Mouse (Mus musculus) ES-CJ7 (cell line): ENCODE measurements around the gene BC052040.

Experiments
- DNase-seq: peaks from one replicate; pipeline ENCODE4 v3.0.0; 2011; ENCODE audit warnings: low read depth, low spot score

BC052040 gene

DNA sequence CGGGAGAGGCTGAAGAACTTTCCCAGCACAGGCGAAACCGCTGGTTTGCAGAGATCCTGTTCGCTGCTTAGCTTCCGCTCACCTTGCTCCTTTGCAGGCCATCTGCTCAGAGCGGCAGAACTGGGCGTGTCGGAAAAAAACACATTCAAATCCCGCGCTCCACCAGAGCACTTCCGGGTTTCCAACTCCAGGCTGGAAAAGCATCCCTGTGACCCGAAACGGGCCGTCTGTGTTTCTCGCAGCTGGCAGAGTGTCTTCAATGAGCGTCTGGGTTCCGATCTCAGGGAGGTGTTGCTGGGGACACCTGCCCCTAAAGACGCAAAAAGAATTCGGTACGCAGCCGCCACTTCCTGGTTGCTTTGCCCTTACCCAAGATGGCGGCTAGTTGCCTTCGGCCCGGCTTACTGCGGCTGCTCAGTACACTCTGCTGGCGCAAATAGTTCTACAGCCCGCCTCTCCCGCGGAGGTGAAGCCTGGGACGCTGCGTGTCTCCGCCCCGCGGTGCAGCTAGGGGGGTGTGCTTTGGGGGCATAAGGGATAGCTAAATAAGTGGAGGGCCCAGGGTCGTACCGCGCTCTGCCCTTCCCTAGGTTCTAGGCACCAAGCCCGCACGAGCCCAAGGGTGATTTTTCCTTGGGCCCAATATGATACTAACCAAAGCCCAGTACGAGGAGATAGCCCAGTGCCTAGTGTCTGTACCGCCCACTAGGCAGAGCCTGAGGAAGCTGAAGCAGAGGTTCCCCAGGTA lies at the start of gene BC052040:
BC052040 (plus strand) TSS at position 476 of the 748 bp plus-strand sequence.
- peak; percentile 93 for DNase-seq

DNA sequence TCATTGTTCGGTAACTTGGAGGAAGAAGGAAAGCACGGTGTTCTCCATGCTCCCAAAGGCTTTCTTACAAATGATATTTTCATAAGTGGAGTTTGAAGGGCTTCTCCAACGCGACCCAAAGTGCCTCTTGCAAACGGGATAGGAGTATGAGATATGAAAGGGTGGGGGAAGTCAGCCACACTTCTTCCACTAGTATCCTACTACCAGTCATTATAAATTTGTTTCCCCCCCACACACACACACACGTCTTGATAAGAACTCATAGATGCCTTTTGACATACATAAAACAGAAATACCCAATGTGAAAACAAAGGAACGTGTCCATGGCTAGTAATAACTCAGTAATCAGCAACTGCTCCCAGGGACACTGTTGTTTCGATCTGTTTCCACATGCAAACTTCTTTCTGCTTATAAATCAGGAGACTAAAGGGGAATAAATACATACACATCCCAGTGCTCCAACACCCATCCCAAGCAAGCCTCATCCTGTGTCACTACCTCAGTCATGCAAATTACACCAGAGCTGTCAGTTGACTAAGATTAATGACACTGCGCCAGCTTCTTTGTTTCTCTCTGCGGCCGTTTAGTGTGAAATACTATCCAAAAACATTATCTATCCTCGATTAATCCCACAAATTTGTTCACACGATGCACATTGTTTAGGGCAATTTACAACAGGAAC lies 43.4 kb upstream of the BC052040 start:
- no peak for DNase-seq

DNA sequence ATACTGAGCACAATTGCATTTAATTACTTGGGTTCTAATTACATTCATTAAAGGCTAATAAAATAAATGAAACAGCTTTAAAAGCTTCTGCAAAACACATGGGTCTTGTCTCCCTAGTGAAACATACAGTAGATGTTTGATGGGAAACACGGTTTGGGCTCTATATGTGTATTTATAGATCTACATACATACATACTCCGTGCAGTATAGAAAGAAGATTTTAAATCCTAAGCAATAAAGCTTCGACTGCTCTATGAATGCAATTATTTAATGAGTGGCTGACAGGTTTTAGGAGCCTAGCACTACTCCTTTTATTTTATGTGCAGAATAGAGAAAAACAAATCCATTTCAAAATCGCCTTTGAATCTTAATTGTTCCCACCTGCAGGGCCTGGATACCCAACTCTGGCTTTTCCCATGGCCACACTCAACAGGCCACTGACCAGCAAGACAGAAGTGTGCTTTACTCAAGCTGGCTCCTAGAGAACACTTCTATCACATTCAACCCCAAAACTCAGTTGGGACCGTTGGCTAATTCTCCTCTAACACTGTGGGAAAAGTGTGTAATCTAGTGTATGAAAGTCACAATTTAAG lies 42.7 kb upstream of the BC052040 start:
- no peak for DNase-seq

DNA sequence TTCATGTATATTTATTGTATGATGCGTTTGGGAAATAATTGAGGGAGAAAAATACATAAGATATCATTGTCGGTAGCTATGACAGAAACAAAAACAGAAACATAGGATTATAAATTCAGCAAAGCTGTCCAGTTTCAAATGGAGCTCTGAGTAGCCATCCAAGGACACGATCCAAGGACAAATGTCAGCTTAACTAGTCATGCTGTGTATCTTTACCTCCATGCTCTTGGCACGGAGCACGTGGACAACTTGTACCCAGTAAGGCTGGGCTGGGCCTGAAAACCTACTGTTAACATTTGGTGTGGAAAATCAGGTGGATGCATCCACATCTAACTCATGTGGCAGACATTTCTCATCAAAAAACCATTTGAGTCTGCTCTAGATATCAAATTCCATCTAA lies 41.8 kb upstream of the BC052040 start:
- DNase-seq = no peak

DNA sequence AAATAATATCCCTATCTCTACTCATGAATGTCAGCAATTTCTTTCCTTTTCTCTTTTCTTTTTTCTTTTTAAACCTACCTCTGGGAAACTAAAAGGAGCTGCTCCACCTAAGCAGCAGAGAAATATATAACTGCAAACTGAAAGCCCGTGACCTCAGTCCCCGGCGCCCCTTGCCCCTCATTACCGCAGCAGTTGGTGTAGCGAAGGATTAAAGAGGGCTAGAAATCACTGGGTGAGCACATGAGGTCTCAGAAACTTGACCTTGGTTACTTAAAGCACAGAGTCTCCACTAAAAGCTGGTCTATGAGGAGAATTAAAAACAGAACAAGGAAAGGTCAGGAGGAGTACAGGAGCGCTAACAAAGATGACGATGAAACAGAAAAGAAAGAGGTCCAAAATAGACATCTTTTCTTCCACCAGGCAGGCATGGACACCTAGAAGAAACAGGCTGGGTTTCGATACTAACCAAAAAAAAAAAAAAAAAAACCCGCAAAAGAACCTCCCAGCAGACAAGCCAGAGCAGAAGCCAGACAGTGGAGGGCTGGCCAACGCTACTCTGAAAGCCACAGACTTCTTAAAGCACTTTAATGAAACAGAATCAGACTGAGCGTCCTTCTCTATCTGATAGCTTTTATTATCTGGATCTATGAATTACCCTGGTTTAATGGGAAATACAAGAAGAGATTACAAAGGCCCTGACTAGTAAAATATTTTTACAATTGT lies 39.0 kb upstream of the BC052040 start:
- DNase-seq = no peak

DNA sequence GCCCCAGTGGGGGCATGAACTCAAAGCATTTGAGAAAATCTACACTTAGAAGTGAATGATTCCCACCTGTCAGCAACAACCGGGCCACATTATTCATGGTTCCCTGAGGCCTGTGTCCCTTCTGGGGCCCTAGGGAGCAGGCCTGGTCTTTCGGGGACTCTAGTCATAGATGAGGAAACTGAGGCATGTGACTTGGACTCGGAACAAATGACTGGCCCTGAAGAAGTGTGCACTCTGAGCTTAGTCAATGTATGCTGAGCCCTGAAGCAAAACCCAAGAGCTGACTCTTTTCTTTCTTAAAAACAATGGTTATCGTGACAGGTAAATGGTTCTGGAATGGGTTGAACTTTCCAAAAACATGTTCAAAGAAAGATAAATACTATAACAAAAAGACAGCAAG lies 38.3 kb upstream of the BC052040 start:
- no peak for DNase-seq

DNA sequence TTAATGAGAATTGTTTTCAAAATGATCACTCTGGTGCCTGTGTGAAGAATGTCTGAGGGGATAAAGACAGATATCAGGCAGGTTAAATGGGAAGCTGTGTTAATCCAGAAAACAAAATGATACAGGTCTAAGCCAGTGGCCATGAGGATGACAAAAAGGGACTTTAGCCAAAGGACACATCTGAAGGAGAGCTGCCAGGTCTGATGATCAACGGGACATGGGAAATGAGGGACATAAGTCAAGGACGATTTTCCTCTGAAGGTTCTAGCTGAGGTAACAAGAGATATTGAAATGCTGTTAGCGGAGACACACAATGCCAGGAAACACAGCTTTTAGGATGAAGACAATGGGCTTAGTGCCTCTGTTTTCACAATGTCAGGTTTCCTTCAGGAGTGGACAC lies 29.6 kb upstream of the BC052040 start:
- no peak for DNase-seq

DNA sequence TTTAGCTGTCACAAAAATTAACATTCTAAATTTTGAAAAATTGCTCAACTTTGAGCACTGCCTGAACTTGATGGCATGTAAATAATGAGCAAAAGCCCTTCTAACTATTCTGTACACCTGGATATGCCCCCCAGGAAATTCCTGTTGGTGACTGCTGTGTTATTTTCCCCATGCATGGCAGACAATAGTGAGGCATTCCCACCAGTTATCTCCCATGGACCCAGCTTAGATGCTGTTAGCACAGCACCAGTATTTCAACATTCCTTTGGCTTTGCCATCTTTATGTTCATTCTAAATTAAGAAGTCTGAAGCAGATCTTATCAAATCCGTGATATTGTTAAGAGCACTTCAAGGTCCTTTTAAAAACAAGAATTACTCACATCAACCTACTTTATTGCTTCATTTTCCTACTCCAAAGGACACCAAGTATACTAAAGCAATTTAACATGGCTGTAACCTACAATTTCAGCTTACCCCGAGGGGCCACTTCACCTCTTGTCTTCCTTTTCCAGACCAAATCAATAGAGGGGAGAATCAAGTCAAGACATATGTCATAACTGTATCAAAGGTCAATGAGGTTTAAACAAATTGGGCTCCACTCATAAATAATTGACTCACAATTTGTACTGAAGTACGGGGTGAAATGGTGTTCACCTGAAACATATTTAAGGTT lies 19.2 kb upstream of the BC052040 start:
- DNase-seq = no peak

DNA sequence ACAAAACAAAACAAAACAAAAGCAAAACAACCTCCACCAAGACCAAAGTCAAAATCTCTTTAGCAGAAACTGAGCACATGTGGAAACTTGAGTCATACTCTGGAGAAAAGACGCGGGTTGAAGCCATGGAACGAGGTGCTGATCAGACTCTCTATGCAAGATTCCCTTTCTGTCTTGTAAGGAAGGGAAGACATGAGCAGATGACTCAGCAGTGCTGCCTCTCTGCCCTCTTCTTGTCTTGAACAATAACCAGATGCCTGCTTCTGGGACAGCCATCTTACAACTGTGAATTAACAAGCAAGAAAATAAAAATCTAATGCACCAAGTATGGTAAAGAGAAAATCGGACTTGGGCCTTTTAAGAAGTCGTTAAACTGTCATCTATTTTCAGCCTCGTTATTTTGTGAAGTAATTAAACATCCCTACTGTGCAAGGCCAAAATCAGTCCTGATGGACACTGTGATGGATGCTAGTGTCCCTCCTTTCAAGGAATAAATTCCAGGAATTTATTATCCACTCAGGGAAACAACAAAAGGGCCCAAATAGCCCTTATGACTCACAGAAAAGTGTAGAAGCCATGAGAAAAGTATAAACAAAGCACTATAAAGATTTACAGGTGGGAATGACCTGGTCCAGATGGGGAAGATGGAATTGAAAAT lies 18.0 kb upstream of the BC052040 start:
- DNase-seq = no peak

DNA sequence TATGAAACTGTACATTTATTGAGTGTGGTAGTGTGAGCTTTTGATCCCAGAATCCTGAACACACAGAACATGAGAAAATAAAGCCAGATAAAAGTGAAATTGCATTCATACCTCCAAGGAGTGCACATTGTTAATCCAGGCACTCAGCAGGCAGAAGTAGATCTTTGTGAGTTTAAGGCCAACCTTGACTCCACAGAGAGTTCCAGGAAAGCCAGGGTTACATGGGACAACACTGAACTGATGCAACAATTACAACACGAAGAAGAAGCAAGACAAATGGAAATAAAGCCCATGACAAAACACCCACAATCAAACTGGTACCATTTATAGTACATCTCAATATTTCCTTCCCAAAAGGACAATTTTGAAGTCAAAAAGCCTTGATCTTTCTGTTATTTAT lies 9.5 kb upstream of the BC052040 start:
- no peak for DNase-seq

DNA sequence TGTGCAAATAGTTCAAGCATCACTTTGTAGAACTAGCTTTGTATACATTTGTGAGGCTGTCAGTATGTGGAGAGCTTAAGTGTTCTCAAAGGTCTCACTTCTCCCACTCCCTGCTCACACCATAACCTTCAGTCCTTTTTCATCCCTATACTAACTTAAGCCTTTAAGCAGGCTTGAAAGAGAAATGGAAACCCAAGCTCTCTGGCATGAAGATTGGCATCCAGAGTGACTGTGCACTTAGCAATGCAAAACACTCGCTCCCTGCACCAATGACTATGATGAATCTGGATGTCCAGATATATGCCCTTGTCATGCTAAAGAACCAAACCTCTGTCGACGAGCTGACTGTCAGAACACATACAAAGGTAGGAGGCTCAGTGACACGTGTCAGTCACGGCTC lies 6.7 kb upstream of the BC052040 start:
- DNase-seq = no peak

DNA sequence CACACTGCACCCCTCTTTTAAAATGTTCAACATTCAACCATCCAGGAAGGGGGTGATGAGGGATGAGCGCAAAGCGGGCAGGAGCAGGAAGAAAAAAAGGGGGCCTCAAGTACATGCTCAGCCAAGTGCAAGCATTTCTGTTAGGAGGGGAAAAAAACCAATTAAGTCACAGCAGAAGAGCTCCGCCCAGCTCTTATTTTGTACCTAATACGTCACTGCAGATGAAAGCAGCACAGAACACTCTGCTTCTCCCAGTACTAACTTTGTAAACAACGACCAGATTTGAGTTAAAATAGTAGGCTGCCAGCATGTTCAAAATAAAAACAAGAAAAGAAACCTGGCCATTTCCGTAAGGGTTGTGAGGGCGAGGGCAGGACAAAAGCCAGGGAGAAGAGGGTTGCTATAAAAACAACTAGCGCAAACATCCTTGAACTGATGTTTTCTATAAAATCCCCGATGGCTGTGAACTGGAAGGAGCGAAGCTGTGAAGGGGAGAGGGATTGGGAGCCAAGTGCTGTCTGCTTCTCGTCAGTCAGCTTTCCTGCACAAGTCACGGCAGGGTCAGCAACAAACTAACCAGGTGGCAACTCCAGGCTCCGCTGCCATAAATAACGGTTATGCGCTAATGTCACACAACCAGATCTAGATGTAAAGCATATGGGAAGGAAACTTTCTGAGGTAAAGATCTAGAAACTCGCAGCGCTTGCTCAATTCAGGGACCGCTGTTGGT lies 2.2 kb upstream of the BC052040 start:
- DNase-seq = peak; percentile 12

DNA sequence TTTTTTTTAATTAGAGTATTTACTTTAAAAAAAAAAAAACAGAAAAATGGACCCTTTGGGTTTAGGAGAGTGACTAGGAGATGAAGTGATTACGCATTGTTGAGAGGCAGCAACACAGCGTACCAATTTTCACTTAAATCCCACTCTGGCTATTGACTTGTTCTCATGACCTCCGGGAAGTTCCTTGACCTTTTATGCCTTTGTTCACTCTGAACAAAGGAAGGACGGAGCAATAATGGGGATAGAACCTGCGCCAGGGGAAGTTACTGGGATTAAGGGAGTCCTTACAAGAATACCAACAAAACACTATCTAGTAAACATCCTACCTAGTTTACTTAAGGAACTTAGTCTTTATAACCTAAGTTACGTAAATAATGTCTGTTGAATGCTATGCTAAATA lies 1.5 kb upstream of the BC052040 start:
- peak; percentile 67 for DNase-seq

DNA sequence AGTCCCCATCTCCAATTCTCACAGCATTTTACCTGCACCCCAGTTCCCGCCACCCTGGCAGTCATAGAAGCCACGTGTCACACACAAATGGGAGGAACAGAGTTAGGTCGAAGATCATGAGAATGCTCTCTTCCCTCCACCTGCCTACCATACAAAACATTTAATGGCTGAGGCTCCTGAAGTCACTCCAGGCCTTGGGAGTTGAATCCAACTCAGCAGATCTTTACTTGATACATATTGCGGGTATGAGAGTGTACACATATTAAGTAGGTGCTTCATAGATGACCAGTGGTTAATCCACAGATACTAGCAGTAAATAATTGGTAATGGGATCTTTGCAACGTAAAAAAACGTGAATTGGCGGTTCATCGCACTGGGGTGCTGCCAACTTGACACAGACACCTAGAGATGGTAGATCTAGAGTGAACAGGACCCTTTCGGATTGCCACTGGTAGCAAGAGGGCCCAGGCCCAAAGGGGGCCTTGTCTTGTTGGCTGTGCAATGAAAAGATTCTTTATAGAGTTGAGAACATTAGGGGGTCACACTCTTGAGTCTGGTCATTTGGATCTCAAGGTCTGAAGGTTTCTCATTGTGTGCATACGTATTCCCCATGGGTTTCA lies 583 bp downstream of the BC052040 start:
- DNase-seq = peak; percentile 6

DNA sequence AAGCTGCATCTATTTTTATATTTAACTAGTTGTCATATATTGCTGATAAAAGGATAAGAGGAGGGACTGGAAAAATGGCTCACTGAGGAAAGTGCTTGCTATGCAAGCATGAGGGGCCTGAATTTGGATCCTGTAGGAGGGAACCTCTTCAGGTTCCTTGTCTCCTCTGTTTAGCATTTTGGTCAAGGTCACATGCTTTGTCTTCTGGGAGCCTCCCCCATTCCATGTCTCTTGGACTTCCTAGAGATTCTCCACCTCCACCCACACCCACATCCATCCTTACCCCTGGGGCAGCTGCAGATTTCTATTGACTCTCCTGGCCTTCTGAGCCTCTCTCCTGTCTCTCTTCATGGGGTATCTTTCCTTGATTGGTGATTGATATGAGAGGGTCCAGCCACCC lies 2.3 kb downstream of the BC052040 start:
- DNase-seq = peak; percentile 70

DNA sequence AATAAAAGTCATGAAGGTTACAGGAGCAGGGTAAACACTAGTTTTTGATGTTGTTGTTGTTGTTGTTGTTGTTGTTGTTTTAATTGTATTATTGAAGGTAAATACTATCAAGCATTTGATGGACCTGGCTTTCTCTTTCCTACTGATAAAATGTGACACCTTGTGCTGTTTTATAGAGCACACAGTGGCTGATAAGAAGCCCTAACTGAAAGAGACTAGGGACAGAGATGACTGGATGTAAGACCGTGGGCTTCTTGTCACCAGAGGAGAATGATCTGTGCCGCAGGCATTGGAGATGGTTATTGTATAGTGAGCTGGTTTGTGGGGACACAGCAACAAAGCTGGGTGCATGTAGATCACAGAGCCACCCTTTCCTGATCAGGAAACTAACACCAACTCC lies 9.1 kb downstream of the BC052040 start:
- DNase-seq = no peak

DNA sequence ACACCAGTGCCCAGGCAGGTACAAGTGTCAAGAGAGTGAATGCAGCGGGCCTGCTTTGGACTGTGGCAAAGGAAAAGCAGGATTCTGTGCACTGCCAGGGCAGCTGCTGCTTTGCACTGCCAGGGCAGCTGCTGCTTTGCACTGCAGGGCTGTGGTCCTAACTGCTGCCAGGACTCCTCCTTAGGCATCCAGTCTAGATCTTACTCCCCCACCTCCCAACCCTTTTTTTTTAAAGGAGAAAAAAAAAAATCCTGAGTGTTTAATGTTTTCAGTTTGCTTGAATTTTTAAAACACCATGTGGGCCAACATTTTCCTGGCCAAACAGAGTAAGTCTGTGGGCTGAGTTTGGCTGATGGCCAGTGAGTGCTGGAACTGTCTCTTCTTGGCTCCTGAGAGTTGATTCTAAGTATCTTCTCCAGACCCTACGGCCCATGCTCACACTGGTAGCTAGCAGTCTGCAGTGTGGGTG lies 11.2 kb downstream of the BC052040 start:
- DNase-seq = no peak

DNA sequence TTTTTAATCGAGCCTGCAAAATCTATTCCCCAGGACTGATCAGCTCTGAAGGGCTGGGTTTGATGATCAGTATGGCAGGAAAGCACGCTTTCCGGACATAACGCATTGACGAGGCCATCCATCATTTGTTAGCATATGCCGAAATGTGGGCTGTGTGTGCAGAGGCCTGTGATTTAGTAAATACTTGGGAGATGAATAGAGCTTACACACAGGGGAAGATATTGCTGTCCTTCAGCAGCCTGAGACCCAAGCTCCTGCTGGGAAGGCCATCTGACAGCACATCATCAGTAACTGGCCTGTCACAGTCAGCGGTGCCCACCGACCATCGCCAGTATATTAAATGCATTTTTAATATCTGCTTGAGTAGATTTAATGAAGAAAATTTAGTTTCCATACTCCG lies 15.5 kb downstream of the BC052040 start:
- DNase-seq = no peak

DNA sequence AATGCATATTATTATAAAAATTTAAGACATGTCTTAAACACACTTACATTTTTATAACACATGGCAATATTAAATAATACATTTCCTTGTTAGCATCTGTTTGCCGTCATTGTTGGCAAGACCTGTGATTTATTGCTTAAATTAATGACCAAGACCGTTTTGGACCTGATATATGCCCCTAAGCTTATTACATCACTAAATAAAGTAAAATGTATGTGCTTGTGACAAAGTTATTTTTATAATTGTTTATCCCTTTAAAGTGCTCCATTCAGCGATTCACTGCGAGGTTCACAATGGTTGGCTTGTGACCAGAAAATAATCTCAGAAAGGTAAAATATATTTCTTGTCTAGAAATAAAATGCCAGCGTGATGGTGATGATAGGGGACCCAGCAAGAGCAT lies 16.8 kb downstream of the BC052040 start:
- DNase-seq = no peak

DNA sequence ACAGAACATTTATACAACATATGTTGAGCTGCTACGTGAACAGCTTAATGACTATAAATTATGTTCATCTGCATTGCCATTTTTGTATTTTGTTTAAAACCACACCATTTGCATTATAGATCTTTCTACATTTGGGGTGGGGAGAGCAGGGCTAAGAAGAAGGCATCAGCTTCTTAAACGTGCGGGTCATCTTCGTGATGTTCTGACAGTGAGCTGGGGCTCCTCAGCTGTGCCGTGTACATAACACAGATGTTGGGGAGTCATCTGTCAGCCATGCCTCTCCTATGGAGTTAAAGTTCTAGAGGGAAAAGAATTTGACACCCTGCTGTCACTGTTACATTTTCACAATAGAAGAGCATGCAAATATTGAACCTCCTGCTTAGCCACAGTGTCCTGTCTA lies 19.2 kb downstream of the BC052040 start:
- DNase-seq = no peak
